Mouse (Mus musculus) forebrain, embryonic 12.5 days (tissue): ENCODE results near the gene Gm11569. TPM values are rescaled to one million over a fixed set of nuclear protein-coding genes. Genes with fewer than 3 reads are reported as not detected.

Experiments used
- ATAC-seq: fragments of 200-750 bp; cut with Nextera tagmentation; 2 replicates; pipeline ENCODE4 v1.8.0; 2017; ENCODE audit warnings: moderate TSS enrichment; ENCODE audit not compliant: low FRiP score
- H3K27ac ChIP-seq: fragments of 300-500 bp; sonication (generic); 2 replicates; pipeline ENCODE4 v1.5.1; 2016; ENCODE audit warnings: mild to moderate bottlenecking
- H3K27me3 ChIP-seq: fragments of 300-500 bp; sonication (generic); 2 replicates; pipeline ENCODE4 v1.6.1; 2016; ENCODE audit warnings: mild to moderate bottlenecking
- H3K36me3 ChIP-seq: fragments of 300-500 bp; sonication (generic); replicated peaks from 2 replicates; pipeline ENCODE4 v1.6.1; 2016; ENCODE audit warnings: mild to moderate bottlenecking
- H3K4me1 ChIP-seq: fragments of 300-500 bp; sonication (generic); 2 replicates; pipeline ENCODE4 v1.6.1; 2016
- H3K4me2 ChIP-seq: fragments of 300-500 bp; sonication (generic); 2 replicates; pipeline ENCODE4 v1.6.1; 2016; ENCODE audit warnings: mild to moderate bottlenecking, moderate library complexity
- H3K4me3 ChIP-seq: fragments of 300-500 bp; sonication (generic); replicated peaks from 2 replicates; pipeline ENCODE4 v1.5.1; 2016; ENCODE audit warnings: mild to moderate bottlenecking
- H3K9ac ChIP-seq: fragments of 300-500 bp; sonication (generic); 2 replicates; pipeline ENCODE4 v1.6.1; 2016; ENCODE audit warnings: mild to moderate bottlenecking
- H3K9me3 ChIP-seq: fragments of 300-500 bp; sonication (generic); 2 replicates; pipeline ENCODE4 v1.6.1; 2016
- WGBS: fragments of 180-500 bp; shearing (Covaris S2); methylation state at CpG from one replicate; pipeline ENCODE4 v1.1.7; 2016; 5-methylcytosine and 5-hydroxymethylcytosine counted together
- polyA plus RNA-seq: library from polyadenylated mRNA; unstranded; fragments of >200 nt; fragmentation: Nextera tagmentation; extraction: Ambion mirVana; gene quantifications from 2 replicates; pipeline ENCODE4 v1.2.1, GENCODE M21; 2016

The Gm11569 gene
- polyA plus RNA-seq, 1 experiment from 2014 or later = not detected

- no peak overlapping the region for H3K27ac ChIP-seq
- H3K4me3 ChIP-seq = no peak overlapping the region
- H3K9ac ChIP-seq = no peak overlapping the region
- H3K4me2 ChIP-seq = no peak overlapping the region
- H3K4me1 ChIP-seq = no peaks in the 10 kb centered on the region
- no peaks in the 10 kb centered on the region for H3K36me3 ChIP-seq
- no peaks in the 10 kb centered on the region for H3K27me3 ChIP-seq
- whole genome bisulfite sequencing = 85% methylated on average over 1 of the region's 1 CpGs
- ATAC-seq = no peak
- no peaks in the 10 kb centered on the region for H3K9me3 ChIP-seq
These were observed 39.9 kb downstream of the Gm11569 start for GRCm38 (mm10) chr11:99758877-99759276.

Other genes with a start within 250 kb of the Gm11569 start
- not detected in 2 replicates for gene Krtap3-3, start 248.1 kb downstream of the Gm11569 start, polyA plus RNA-seq
- gene Krtap3-2, start 242.1 kb downstream of the Gm11569 start, polyA plus RNA-seq = not detected in 2 replicates
- gene Gm11939, start 239.5 kb downstream of the Gm11569 start, polyA plus RNA-seq = not detected in 2 replicates
- not detected in 2 replicates for gene Krtap3-1, start 232.3 kb downstream of the Gm11569 start, polyA plus RNA-seq
- gene Krtap1-5, start 217.9 kb downstream of the Gm11569 start, polyA plus RNA-seq = not detected in 2 replicates
- gene Krtap1-4, start 215.3 kb downstream of the Gm11569 start, polyA plus RNA-seq = not detected in 2 replicates
- gene Krtap1-3, start 207.6 kb downstream of the Gm11569 start, polyA plus RNA-seq = not detected in 2 replicates
- gene Krtap9-3, start 200.8 kb downstream of the Gm11569 start, polyA plus RNA-seq = not detected in 2 replicates
- gene Gm11938, start 195.6 kb downstream of the Gm11569 start, polyA plus RNA-seq = not detected in 2 replicates
- gene Gm11937, start 188.7 kb downstream of the Gm11569 start, polyA plus RNA-seq = not detected in 2 replicates
- gene Krtap2-4, start 184.1 kb downstream of the Gm11569 start, polyA plus RNA-seq = not detected in 2 replicates
- not detected in 2 replicates for gene Gm11562, start 178.5 kb downstream of the Gm11569 start, polyA plus RNA-seq
- gene Krtap4-1, start 170.7 kb downstream of the Gm11569 start, polyA plus RNA-seq = not detected in 2 replicates
- not detected in 2 replicates for gene Krtap4-2, start 163.8 kb downstream of the Gm11569 start, polyA plus RNA-seq
- gene Krtap4-7, start 154.8 kb downstream of the Gm11569 start, polyA plus RNA-seq = not detected in 2 replicates
- gene Gm11555, start 148.7 kb downstream of the Gm11569 start, polyA plus RNA-seq = not detected in 2 replicates
- gene Gm11563, start 140.0 kb downstream of the Gm11569 start, polyA plus RNA-seq = not detected in 2 replicates
- not detected in 2 replicates for gene Krtap4-6, start 133.0 kb downstream of the Gm11569 start, polyA plus RNA-seq
- gene Gm14190, start 108.2 kb downstream of the Gm11569 start, polyA plus RNA-seq = not detected in 2 replicates
- gene Gm14180, start 64.6 kb downstream of the Gm11569 start, polyA plus RNA-seq = not detected in 2 replicates
- not detected in 2 replicates for gene Gm11595, start 26.0 kb downstream of the Gm11569 start, polyA plus RNA-seq
- gene Krtap4-8, start 18.2 kb downstream of the Gm11569 start, polyA plus RNA-seq = not detected in 2 replicates
- gene Krtap4-9, start 13.7 kb downstream of the Gm11569 start, polyA plus RNA-seq = not detected in 2 replicates
- not detected in 2 replicates for gene Gm11596, start 5.5 kb downstream of the Gm11569 start, polyA plus RNA-seq
- not detected in 2 replicates for gene Gm11554, start 5.5 kb upstream of the Gm11569 start, polyA plus RNA-seq
- not detected in 2 replicates for gene Krtap4-13, start 11.0 kb upstream of the Gm11569 start, polyA plus RNA-seq
- gene Gm11564, start 16.7 kb upstream of the Gm11569 start, polyA plus RNA-seq = not detected in 2 replicates
- not detected in 2 replicates for gene 2300003K06Rik, start 39.1 kb upstream of the Gm11569 start, polyA plus RNA-seq
- gene Krtap4-16, start 52.7 kb upstream of the Gm11569 start, polyA plus RNA-seq = not detected in 2 replicates
- gene Gm11568, start 59.0 kb upstream of the Gm11569 start, polyA plus RNA-seq = not detected in 2 replicates
- not detected in 2 replicates for gene Gm11559, start 65.5 kb upstream of the Gm11569 start, polyA plus RNA-seq
- gene Krtap9-1, start 74.5 kb upstream of the Gm11569 start, polyA plus RNA-seq = not detected in 2 replicates
- not detected in 2 replicates for gene Gm11567, start 80.3 kb upstream of the Gm11569 start, polyA plus RNA-seq
- gene Krtap31-1, start 109.0 kb upstream of the Gm11569 start, polyA plus RNA-seq = not detected in 2 replicates
- gene Gm11565, start 115.8 kb upstream of the Gm11569 start, polyA plus RNA-seq = not detected in 2 replicates
- gene Krtap31-2, start 137.4 kb upstream of the Gm11569 start, polyA plus RNA-seq = not detected in 2 replicates
- gene Krtap9-5, start 149.5 kb upstream of the Gm11569 start, polyA plus RNA-seq = not detected in 2 replicates
- not detected in 2 replicates for gene Krtap29-1, start 180.1 kb upstream of the Gm11569 start, polyA plus RNA-seq
- not detected in 2 replicates for gene Krtap16-1, start 187.7 kb upstream of the Gm11569 start, polyA plus RNA-seq
- gene Krtap17-1, start 195.1 kb upstream of the Gm11569 start, polyA plus RNA-seq = not detected in 2 replicates
- gene Krt33a, start 217.3 kb upstream of the Gm11569 start, polyA plus RNA-seq = not detected in 2 replicates
- not detected in 2 replicates for gene Krt33b, start 230.9 kb upstream of the Gm11569 start, polyA plus RNA-seq
- gene Krt34, start 242.6 kb upstream of the Gm11569 start, polyA plus RNA-seq = not detected in 2 replicates